Mouse (Mus musculus) stomach, postnatal 0 days (tissue): Measurements from ENCODE around the gene Bckdhb. TPM values are rescaled to one million over a fixed set of nuclear protein-coding genes. Genes with fewer than 3 reads are reported as not detected.

Experiments
- ATAC-seq: fragments of 200-750 bp; cut with Nextera tagmentation; 2 replicates; pipeline ENCODE4 v1.8.0; 2017; ENCODE audit not compliant: low FRiP score, low TSS enrichment
- DNase-seq: peaks from one replicate; pipeline ENCODE4 v3.0.0-alpha.2; 2016; ENCODE audit warnings: low spot score
- H3K27ac ChIP-seq: fragments of 300-500 bp; sonication (generic); replicated peaks from 2 replicates; pipeline ENCODE4 v1.5.1; 2014; ENCODE audit warnings: mild to moderate bottlenecking, control low read depth
- H3K27me3 ChIP-seq: fragments of 300-500 bp; sonication (generic); 2 replicates; pipeline ENCODE4 v1.6.1; 2014; ENCODE audit warnings: low read length; ENCODE audit not compliant: control insufficient read depth, insufficient read depth
- H3K36me3 ChIP-seq: fragments of 300-500 bp; sonication (generic); 2 replicates; pipeline ENCODE4 v1.6.1; 2014; ENCODE audit warnings: low read length, mixed read lengths; ENCODE audit not compliant: control insufficient read depth, insufficient read depth
- H3K4me1 ChIP-seq: fragments of 300-500 bp; sonication (generic); replicated peaks from 2 replicates; pipeline ENCODE4 v1.6.1; 2014; ENCODE audit warnings: antibody characterized with exemption; ENCODE audit not compliant: control insufficient read depth, insufficient read depth
- H3K4me2 ChIP-seq: fragments of 300-500 bp; sonication (generic); replicated peaks from 2 replicates; pipeline ENCODE4 v1.6.1; 2014; ENCODE audit warnings: low read depth, mild to moderate bottlenecking, control low read depth, moderate library complexity
- H3K4me3 ChIP-seq: fragments of 300-500 bp; sonication (generic); 2 replicates; pipeline ENCODE4 v1.5.1; 2014; ENCODE audit warnings: low read depth, low read length, control low read depth
- H3K9ac ChIP-seq: fragments of 300-500 bp; sonication (generic); 2 replicates; pipeline ENCODE4 v1.6.1; 2014; ENCODE audit warnings: mild to moderate bottlenecking, low read length, control low read depth, mixed read lengths
- H3K9me3 ChIP-seq: fragments of 300-500 bp; sonication (generic); 2 replicates; pipeline ENCODE4 v1.6.1; 2016; ENCODE audit warnings: low read length; ENCODE audit not compliant: control insufficient read depth
- CTCF ChIP-seq: IDR thresholded peaks from 2 replicates; pipeline ENCODE4 v1.5.1; 2016; ENCODE audit warnings: antibody characterized with exemption, low read depth, mild to moderate bottlenecking, moderate library complexity
- EP300 ChIP-seq: optimal IDR thresholded peaks from 2 replicates; pipeline ENCODE3; 2016; ENCODE audit warnings: antibody characterized with exemption
- WGBS: fragments of 180-500 bp; shearing (Covaris S2); extraction: QIAGEN DNeasy Blood & Tissue Kit; methylation state at CpG from one replicate; pipeline ENCODE4 v1.1.7; 2014; 5-methylcytosine and 5-hydroxymethylcytosine counted together
- polyA plus RNA-seq: library from polyadenylated mRNA; unstranded; fragments of >200 nt; fragmentation: Nextera tagmentation; extraction: Ambion mirVana; gene quantifications from 2 replicates; pipeline ENCODE4 v1.2.1, GENCODE M21; 2015

Gene Bckdhb
- polyA plus RNA-seq, 1 experiment from 2014 or later: 25.2 TPM

- Histone ChIP-seq H3K9me3 (no peaks in the 10 kb centered on the region), H3K4me3 (no peak overlapping the region), H3K9ac (no peak overlapping the region), H3K4me1 (no peaks in the 10 kb centered on the region), H3K27me3 (no peaks in the 10 kb centered on the region), H3K36me3 (no peaks in the 10 kb centered on the region), H3K4me2 (no peak overlapping the region), H3K27ac (no peak overlapping the region)
- WGBS: 87% methylated on average over 5 of the region's 5 CpGs
- DNase-seq: no peak
- TF ChIP-seq CTCF (no peak), EP300 (no peak)
- no peak for ATAC-seq
Observed at GRCm38 (mm10) chr9:84084686-84085085, 159.7 kb downstream of the Bckdhb start.

- no peaks in the 10 kb centered on the region for H3K9me3 ChIP-seq
- no peaks in the 10 kb centered on the region for H3K27me3 ChIP-seq
- no peak overlapping the region for H3K4me2 ChIP-seq
- 74% methylated on average over 9 of the region's 9 CpGs for WGBS
- no peak overlapping the region for H3K4me3 ChIP-seq
- H3K27ac ChIP-seq: no peak overlapping the region
- H3K9ac ChIP-seq: no peak overlapping the region
- no peaks in the 10 kb centered on the region for H3K36me3 ChIP-seq
- ATAC-seq (no peak), DNase-seq (no peak)
- TF ChIP-seq CTCF: no peak
- TF ChIP-seq EP300: no peak
- no peaks in the 10 kb centered on the region for H3K4me1 ChIP-seq
Observed at GRCm38 (mm10) chr9:84090316-84091063, 165.5 kb downstream of the Bckdhb start.

- no peak overlapping the region for H3K9ac ChIP-seq
- no peak overlapping the region for H3K27ac ChIP-seq
- no peaks in the 10 kb centered on the region for H3K27me3 ChIP-seq
- no peaks in the 10 kb centered on the region for H3K9me3 ChIP-seq
- H3K4me1 ChIP-seq: no peaks in the 10 kb centered on the region
- H3K4me2 ChIP-seq: no peak overlapping the region
- no peak overlapping the region for H3K4me3 ChIP-seq
- H3K36me3 ChIP-seq: no peaks in the 10 kb centered on the region
- DNase-seq (no peak), ATAC-seq (no peak)
- no peak for TF ChIP-seq CTCF
- no peak for TF ChIP-seq EP300
- 93% methylated on average over 8 of the region's 8 CpGs for WGBS
Observed at GRCm38 (mm10) chr9:84092994-84093393, 168.0 kb downstream of the Bckdhb start.

GRCm38 (mm10) chr9:84094111-84094510, 169.2 kb downstream of the Bckdhb start:
- Histone ChIP-seq H3K36me3 (no peaks in the 10 kb centered on the region), H3K4me1 (no peaks in the 10 kb centered on the region), H3K9me3 (no peaks in the 10 kb centered on the region), H3K4me3 (no peak overlapping the region), H3K9ac (no peak overlapping the region), H3K4me2 (no peak overlapping the region), H3K27ac (no peak overlapping the region), H3K27me3 (no peaks in the 10 kb centered on the region)
- TF ChIP-seq CTCF: no peak
- no peak for TF ChIP-seq EP300
- DNase-seq (no peak), ATAC-seq (no peak)
- WGBS: 82% methylated on average over 6 of the region's 6 CpGs

GRCm38 (mm10) chr9:84096484-84097015, 171.6 kb downstream of the Bckdhb start:
- TF ChIP-seq CTCF (no peak), EP300 (no peak)
- Histone ChIP-seq H3K36me3 (no peaks in the 10 kb centered on the region), H3K4me1 (no peaks in the 10 kb centered on the region), H3K27me3 (no peaks in the 10 kb centered on the region), H3K4me3 (no peak overlapping the region), H3K9me3 (no peaks in the 10 kb centered on the region), H3K9ac (no peak overlapping the region), H3K27ac (no peak overlapping the region), H3K4me2 (no peak overlapping the region)
- ATAC-seq: no peak
- DNase-seq: no peak
- WGBS: 91% methylated on average over 13 of the region's 13 CpGs

GRCm38 (mm10) chr9:84103344-84103743, 178.4 kb downstream of the Bckdhb start:
- no peak for TF ChIP-seq EP300
- TF ChIP-seq CTCF: no peak
- no peaks in the 10 kb centered on the region for H3K36me3 ChIP-seq
- WGBS: 85% methylated on average over 7 of the region's 7 CpGs

More at GRCm38 (mm10) chr9:84103344-84103743, 178.4 kb downstream of the Bckdhb start:
- ATAC-seq: no peak
- Histone ChIP-seq H3K27ac (no peak overlapping the region), H3K9ac (no peak overlapping the region), H3K9me3 (no peaks in the 10 kb centered on the region), H3K27me3 (no peaks in the 10 kb centered on the region), H3K4me2 (no peak overlapping the region), H3K4me1 (no peaks in the 10 kb centered on the region), H3K4me3 (no peak overlapping the region)
- no peak for DNase-seq
